Mouse (Mus musculus) small intestine, adult 2 months (tissue): ENCODE measurements around the gene Foxj1.

Experiments used
- CTCF ChIP-seq: fragments of 200-500 bp; IDR thresholded peaks from 2 replicates; pipeline ENCODE4 v1.5.1; 2012; ENCODE audit warnings: low read depth, mild to moderate bottlenecking, control low read depth, inconsistent platforms, low read length, moderate library complexity, mixed read lengths; ENCODE audit not compliant: insufficient replicate concordance, insufficient read length; ENCODE audit errors: extremely low read depth
- POLR2A ChIP-seq: fragments of 200-500 bp; IDR thresholded peaks from 2 replicates; pipeline ENCODE4 v1.6.1; 2012; ENCODE audit warnings: low read depth, mild to moderate bottlenecking, control low read depth, inconsistent platforms, low read length, moderate library complexity

GRCm38 (mm10) chr11:116371894-116372450, 36.8 kb upstream of the Foxj1 start:
- no peak for TF ChIP-seq CTCF
- TF ChIP-seq POLR2A, result no peak
